Mouse (Mus musculus) kidney, embryonic 15.5 days (tissue): Measurements from ENCODE around the gene Smyd4. TPM values are rescaled to one million over a fixed set of nuclear protein-coding genes. Genes with fewer than 3 reads are reported as not detected.
A peak's percentile ranks its signal among the peaks of the same experiment; 100 is the strongest.

ENCODE experiments used
- ATAC-seq: fragments of 200-750 bp; cut with Nextera tagmentation; replicated peaks from 2 replicates; pipeline ENCODE4 v1.8.0; 2017; ENCODE audit warnings: moderate TSS enrichment; ENCODE audit not compliant: low FRiP score
- H3K27ac ChIP-seq: fragments of 300-500 bp; sonication (generic); 2 replicates; pipeline ENCODE4 v1.5.1; 2015; ENCODE audit warnings: mild to moderate bottlenecking, inconsistent platforms
- H3K27me3 ChIP-seq: fragments of 300-500 bp; sonication (generic); 2 replicates; pipeline ENCODE4 v1.6.1; 2015; ENCODE audit warnings: inconsistent platforms
- H3K36me3 ChIP-seq: fragments of 300-500 bp; sonication (generic); 2 replicates; pipeline ENCODE4 v1.6.1; 2015; ENCODE audit warnings: inconsistent platforms
- H3K4me1 ChIP-seq: fragments of 300-500 bp; sonication (generic); 2 replicates; pipeline ENCODE4 v1.6.1; 2015; ENCODE audit warnings: inconsistent platforms
- H3K4me2 ChIP-seq: fragments of 300-500 bp; sonication (generic); 2 replicates; pipeline ENCODE4 v1.6.1; 2015; ENCODE audit warnings: moderate library complexity, mild to moderate bottlenecking, inconsistent platforms
- H3K4me3 ChIP-seq: fragments of 300-500 bp; sonication (generic); replicated peaks from 2 replicates; pipeline ENCODE4 v1.5.1; 2015; ENCODE audit warnings: mild to moderate bottlenecking, inconsistent platforms
- H3K9ac ChIP-seq: fragments of 300-500 bp; sonication (generic); 2 replicates; pipeline ENCODE4 v1.6.1; 2015; ENCODE audit warnings: mild to moderate bottlenecking, inconsistent platforms
- H3K9me3 ChIP-seq: fragments of 300-500 bp; sonication (generic); replicated peaks from 2 replicates; pipeline ENCODE4 v1.6.1; 2016; ENCODE audit warnings: inconsistent platforms
- WGBS: fragments of 180-500 bp; shearing (Covaris S2); methylation state at CpG from one replicate; pipeline ENCODE4 v1.1.7; 2015; ENCODE audit warnings: mixed read lengths; 5-methylcytosine and 5-hydroxymethylcytosine counted together
- microRNA-seq: library from miRNA; unstranded; fragments of <30 nt; microRNA quantifications from one replicate; pipeline ENCODE4, GENCODE M21; 2016
- polyA plus RNA-seq: library from polyadenylated mRNA; unstranded; fragments of >200 nt; fragmentation: Nextera tagmentation; extraction: Ambion mirVana; gene quantifications from 2 replicates; pipeline ENCODE4 v1.2.1, GENCODE M21; 2015

Smyd4 gene
- polyA plus RNA-seq, 1 experiment from 2014 or later = 15.2 TPM

DNA sequence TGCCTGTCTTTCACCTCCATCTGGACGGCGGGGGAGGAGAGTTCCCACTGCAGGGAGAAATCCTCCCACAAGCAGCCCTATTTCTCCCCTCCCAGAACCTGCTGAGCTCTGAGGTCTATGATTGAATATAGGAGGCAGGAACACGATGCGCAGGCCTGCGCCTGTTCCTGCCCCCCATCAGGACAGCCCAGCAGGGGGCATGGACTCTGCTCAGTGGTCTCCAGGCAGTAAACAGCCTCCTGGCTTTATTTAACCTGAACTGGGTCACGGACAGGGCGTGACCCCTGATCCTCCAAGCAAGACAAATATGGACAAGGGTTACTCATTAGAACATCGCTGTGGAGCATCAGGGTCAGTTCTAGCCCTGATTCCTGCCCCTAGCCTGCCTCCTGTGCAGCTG lies 95.5 kb downstream of the Smyd4 start:
- H3K4me2 ChIP-seq = no peak overlapping the region
- H3K9me3 ChIP-seq = no peaks in the 10 kb centered on the region
- H3K27me3 ChIP-seq = no peaks in the 10 kb centered on the region
- H3K36me3 ChIP-seq = peaks cover 44% of the 10 kb centered on the region
- peaks cover 12% of the 10 kb centered on the region for H3K4me1 ChIP-seq
- peak overlapping the region; percentile 34; the same call in 1 of the 2 replicates for H3K27ac ChIP-seq
- 37% methylated on average over 8 of the region's 8 CpGs for WGBS
- ATAC-seq = peak; percentile 75
- no peak overlapping the region for H3K9ac ChIP-seq
- no peak overlapping the region for H3K4me3 ChIP-seq

DNA sequence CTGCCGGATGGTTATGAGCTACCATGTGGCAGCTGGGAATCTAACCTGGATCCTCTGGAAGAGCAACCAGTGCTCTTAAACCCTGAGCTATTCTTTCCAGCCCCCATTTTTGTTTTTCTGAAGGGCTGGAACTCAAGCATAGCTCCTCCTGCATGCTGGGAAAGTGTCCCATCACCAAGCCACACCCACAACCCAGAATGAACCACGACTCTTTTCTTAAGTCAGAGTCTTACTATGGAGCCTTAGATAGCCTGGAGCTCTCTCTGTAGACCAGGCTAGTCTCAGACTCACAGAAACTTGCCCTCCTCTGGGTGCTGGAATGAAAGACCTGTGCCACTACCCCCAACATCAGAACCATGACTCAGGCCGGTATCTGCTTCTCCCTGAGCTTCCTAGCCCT lies 100.3 kb downstream of the Smyd4 start:
- ATAC-seq = no peak
- H3K36me3 ChIP-seq = peaks cover 48% of the 10 kb centered on the region
- H3K4me3 ChIP-seq = no peak overlapping the region
- no peaks in the 10 kb centered on the region for H3K27me3 ChIP-seq
- H3K9me3 ChIP-seq = no peaks in the 10 kb centered on the region
- H3K9ac ChIP-seq = no peak overlapping the region
- 86% methylated on average over 3 of the region's 3 CpGs for WGBS
- no peak overlapping the region for H3K4me2 ChIP-seq
- H3K4me1 ChIP-seq = peaks cover 28% of the 10 kb centered on the region
- H3K27ac ChIP-seq = no peak overlapping the region

GRCm38 (mm10) chr11:75449695-75450094 lies 101.5 kb downstream of the Smyd4 start:
- H3K4me1 ChIP-seq = peaks cover 27% of the 10 kb centered on the region
- no peak overlapping the region for H3K9ac ChIP-seq
- 0 out of 2 replicates have a peak, but pooled peaks have one; percentile 10 for ATAC-seq
- H3K4me3 ChIP-seq = no peak overlapping the region
- no peak overlapping the region for H3K27ac ChIP-seq
- 75% methylated on average over 7 of the region's 7 CpGs for WGBS
- peaks cover 48% of the 10 kb centered on the region for H3K36me3 ChIP-seq
- no peaks in the 10 kb centered on the region for H3K9me3 ChIP-seq
- H3K4me2 ChIP-seq = no peak overlapping the region
- no peaks in the 10 kb centered on the region for H3K27me3 ChIP-seq

GRCm38 (mm10) chr11:75450304-75450908 lies 102.2 kb downstream of the Smyd4 start:
- no peak for ATAC-seq
- peaks cover 44% of the 10 kb centered on the region for H3K36me3 ChIP-seq
- no peak overlapping the region for H3K4me3 ChIP-seq
- H3K4me1 ChIP-seq = peaks cover 34% of the 10 kb centered on the region
- WGBS = 81% methylated on average over 8 of the region's 8 CpGs
- H3K27ac ChIP-seq = no peak overlapping the region
- no peak overlapping the region for H3K9ac ChIP-seq
- H3K9me3 ChIP-seq = no peaks in the 10 kb centered on the region
- no peaks in the 10 kb centered on the region for H3K27me3 ChIP-seq
- H3K4me2 ChIP-seq = no peak overlapping the region

DNA sequence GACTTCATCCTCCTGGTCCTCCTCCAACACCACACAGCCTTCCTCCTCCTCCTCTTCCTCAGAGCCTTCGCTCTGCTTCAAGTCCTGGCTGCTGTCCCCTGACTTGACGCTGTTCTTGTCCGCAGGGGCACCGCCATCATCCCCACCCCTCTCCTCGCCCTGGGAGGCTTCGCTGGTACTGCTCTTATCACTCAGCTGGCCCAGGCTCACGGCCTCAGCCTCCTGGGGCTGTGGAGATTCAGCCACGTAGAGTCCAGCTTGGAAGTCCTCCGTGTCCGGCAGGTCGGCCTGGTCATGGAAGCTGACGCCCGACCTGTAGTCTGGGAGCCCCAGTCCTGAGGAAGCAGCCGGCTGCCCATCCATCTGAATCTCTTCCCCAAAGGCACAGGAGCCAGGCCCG lies 102.7 kb downstream of the Smyd4 start:
- Histone ChIP-seq H3K36me3 (peaks cover 38% of the 10 kb centered on the region), H3K9ac (no peak overlapping the region), H3K4me2 (no peak overlapping the region), H3K4me1 (peaks cover 34% of the 10 kb centered on the region), H3K9me3 (no peaks in the 10 kb centered on the region), H3K27ac (no peak overlapping the region), H3K27me3 (no peaks in the 10 kb centered on the region), H3K4me3 (no peak overlapping the region)
- 87% methylated on average over 15 of the region's 15 CpGs for WGBS
- no peak for ATAC-seq

DNA sequence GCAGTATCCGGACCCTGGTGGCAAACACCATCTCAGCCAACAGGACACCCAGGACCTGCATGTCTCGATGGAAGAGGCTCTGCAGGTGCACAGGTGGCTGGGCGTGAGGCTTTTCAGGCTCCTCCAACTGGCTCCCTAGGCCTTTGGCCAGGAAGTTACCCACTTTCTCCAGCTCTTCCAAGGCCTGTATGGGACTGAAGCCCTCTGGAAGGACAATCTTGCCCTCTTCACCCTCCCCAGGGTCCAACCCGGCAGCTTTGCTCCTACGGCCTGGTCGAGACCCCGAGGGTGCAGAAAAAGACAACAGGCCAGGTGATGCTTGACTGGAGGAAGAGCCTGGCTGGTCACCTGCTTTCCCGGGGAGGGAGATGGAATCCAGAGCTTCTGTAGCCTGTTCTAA lies 103.8 kb downstream of the Smyd4 start:
- no peak for ATAC-seq
- Histone ChIP-seq H3K27me3 (no peaks in the 10 kb centered on the region), H3K4me2 (no peak overlapping the region), H3K4me1 (peaks cover 34% of the 10 kb centered on the region), H3K27ac (no peak overlapping the region), H3K36me3 (peaks cover 33% of the 10 kb centered on the region), H3K4me3 (no peak overlapping the region), H3K9ac (no peak overlapping the region), H3K9me3 (no peaks in the 10 kb centered on the region)
- 86% methylated on average over 8 of the region's 8 CpGs for WGBS

GRCm38 (mm10) chr11:75452812-75453557 lies 104.8 kb downstream of the Smyd4 start:
- no peaks in the 10 kb centered on the region for H3K9me3 ChIP-seq
- peaks cover 24% of the 10 kb centered on the region for H3K36me3 ChIP-seq
- peak overlapping the region; percentile 97 for H3K4me2 ChIP-seq
- H3K4me1 ChIP-seq = peaks cover 34% of the 10 kb centered on the region
- ATAC-seq = no peak
- no peaks in the 10 kb centered on the region for H3K27me3 ChIP-seq
- H3K27ac ChIP-seq = no peak overlapping the region
- H3K4me3 ChIP-seq = peak overlapping the region; percentile 76; the same call in 1 of the 2 replicates
- H3K9ac ChIP-seq = no peak overlapping the region
- WGBS = 94% methylated on average over 31 of the region's 31 CpGs

DNA sequence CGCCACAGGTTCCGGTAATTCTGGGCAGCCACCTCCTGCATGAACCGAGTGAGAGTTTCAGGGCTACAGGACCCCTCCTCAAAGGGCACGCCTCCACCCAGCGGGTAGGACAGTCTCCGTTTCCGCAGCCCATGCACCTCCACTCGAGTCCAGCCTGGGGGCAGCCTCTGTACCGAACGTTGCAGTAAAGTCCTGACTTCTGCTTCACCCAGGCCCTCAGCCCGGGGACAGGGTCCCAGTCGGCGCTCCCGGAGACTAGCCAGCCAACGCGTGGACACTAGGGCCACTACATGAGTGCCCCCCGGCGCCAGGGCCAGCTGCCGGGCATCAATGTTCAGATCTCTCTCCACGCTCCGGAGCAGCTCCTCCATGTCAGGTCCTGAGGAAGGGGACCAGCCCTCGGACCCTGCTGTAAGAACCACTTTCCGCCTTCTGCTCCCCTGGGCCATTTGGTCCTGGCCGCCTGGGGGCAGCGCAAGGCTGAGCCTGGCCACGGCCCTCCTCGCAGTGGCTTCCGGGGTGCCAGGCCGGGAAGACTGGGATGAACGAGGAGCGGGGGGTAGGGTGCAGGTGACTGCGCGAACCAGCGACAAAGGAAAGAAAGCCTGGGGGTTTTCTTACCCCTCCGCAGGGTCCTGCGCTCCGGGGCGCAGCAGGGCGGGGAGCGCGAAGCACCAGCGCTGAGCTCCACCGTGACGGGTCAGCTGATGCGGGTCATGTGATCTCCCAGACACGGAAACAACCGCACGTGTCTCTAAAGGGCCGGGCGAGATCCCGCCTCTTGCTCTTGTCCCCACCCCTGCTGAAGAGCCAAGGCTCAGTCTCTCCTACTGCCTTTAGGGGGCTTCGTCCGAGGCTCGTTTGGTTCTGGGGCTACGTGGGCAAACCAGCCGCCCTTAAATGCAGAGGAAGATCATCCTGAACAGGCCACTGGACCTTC lies 106.0 kb downstream of the Smyd4 start, which contains the start of gene Wdr81:
Wdr81 (minus strand) TSS at position 727 of the 940 bp plus-strand sequence.
- no peaks in the 10 kb centered on the region for H3K27me3 ChIP-seq
- peak; percentile 93 for ATAC-seq
- H3K4me2 ChIP-seq = peak within 1 kb of the TSS; percentile 97
- WGBS = 1% methylated on average over 56 of the region's 56 CpGs
- H3K4me3 ChIP-seq = peak within 1 kb of the TSS; percentile 76
- peak within 1 kb of the TSS; percentile 71 for H3K27ac ChIP-seq
- peak within 1 kb of the TSS; percentile 71 for H3K9ac ChIP-seq
- H3K9me3 ChIP-seq = no peaks in the 10 kb centered on the region
- H3K4me1 ChIP-seq = peaks cover 37% of the 10 kb centered on the region
- H3K36me3 ChIP-seq = peaks cover 11% of the 10 kb centered on the region

Small RNA genes lying within 50 kb of the gene (microRNA-seq; reads per million reads assigned to microRNA genes)
- not detected for gene Gm47300

Other genes starting within 250 kb of the Smyd4 start
- gene Hic1, start 178.9 kb upstream of the Smyd4 start, polyA plus RNA-seq = 24.3 and 25.9 TPM in 2 replicates
- gene Ovca2, start 169.6 kb upstream of the Smyd4 start, polyA plus RNA-seq = 25.3 and 27.0 TPM in 2 replicates
- 24.6 and 26.3 TPM in 2 replicates for gene Dph1, start 157.2 kb upstream of the Smyd4 start, polyA plus RNA-seq
- gene Rtn4rl1, start 154.7 kb upstream of the Smyd4 start, polyA plus RNA-seq = 3.4 and 3.6 TPM in 2 replicates
- 123 and 128 TPM in 2 replicates for gene Rpa1, start 109 bp upstream of the Smyd4 start, polyA plus RNA-seq
- 129 and 140 TPM in 2 replicates for gene Serpinf1, start 74.3 kb downstream of the Smyd4 start, polyA plus RNA-seq
- gene Serpinf2, start 91.2 kb downstream of the Smyd4 start, polyA plus RNA-seq = 35.4 and 47.2 TPM in 2 replicates
- gene Wdr81, start 106.3 kb downstream of the Smyd4 start, polyA plus RNA-seq = 5.0 and 6.2 TPM in 2 replicates
- 22.6 and 24.5 TPM in 2 replicates for gene Tlcd2, start 113.3 kb downstream of the Smyd4 start, polyA plus RNA-seq
- 54.6 and 61.7 TPM in 2 replicates for gene Prpf8, start 138.4 kb downstream of the Smyd4 start, polyA plus RNA-seq
- 1.3 TPM in 2 replicates for gene Rilp, start 161.7 kb downstream of the Smyd4 start, polyA plus RNA-seq
- gene Scarf1, start 165.1 kb downstream of the Smyd4 start, polyA plus RNA-seq = 15.0 and 15.4 TPM in 2 replicates
- 7.5 and 8.0 TPM in 2 replicates for gene Slc43a2, start 183.3 kb downstream of the Smyd4 start, polyA plus RNA-seq
- gene Pitpna, start 239.7 kb downstream of the Smyd4 start, polyA plus RNA-seq = 77.6 and 83.5 TPM in 2 replicates